Mouse (Mus musculus): Measurements from ENCODE around the gene Galnt11. TPM values are rescaled to one million over a fixed set of nuclear protein-coding genes. Genes with fewer than 3 reads are reported as not detected.
"Not testable (repeated sequence)": the region's sequence is repeated elsewhere in the genome, so short reads cannot be mapped to it uniquely, and the experiment has no call there.

Galnt11 gene
- polyA plus RNA-seq, 1 experiment, result 1.8 TPM

GRCm38 (mm10) chr5:25211872-25212271 lies 9.8 kb upstream of the Galnt11 start:
- Histone ChIP-seq H3K36me3 (replicated peaks; ENCODE audit: low read length) (no peaks in the 10 kb centered on the region), H3K9me3 (no peaks in the 10 kb centered on the region), H3K4me3 (replicated peaks) (no peak overlapping the region), H3K4me1 (no peaks in the 10 kb centered on the region), H3K27me3 (replicated peaks) (peaks cover 19% of the 10 kb centered on the region)
- TF ChIP-seq FLI1 (IDR thresholded peaks at IDR 0.05; ENCODE audit: low read length), result no peak
- TF ChIP-seq GATA1 (IDR thresholded peaks at IDR 0.05; ENCODE audit: borderline replicate concordance, low read length), result no peak

- peaks cover 23% of the 10 kb centered on the region for H3K27me3 ChIP-seq (replicated peaks)
- not testable (repeated sequence) for H3K36me3 ChIP-seq (replicated peaks; ENCODE audit: low read length); H3K9me3 ChIP-seq; H3K4me3 ChIP-seq (replicated peaks); H3K4me1 ChIP-seq
Measured at GRCm38 (mm10) chr5:25213216-25213615, 8.5 kb upstream of the Galnt11 start.

- no peak overlapping the region for H3K4me3 ChIP-seq (replicated peaks)
- H3K4me1 ChIP-seq, result no peaks in the 10 kb centered on the region
- peaks cover 21% of the 10 kb centered on the region for H3K27me3 ChIP-seq (replicated peaks)
- no peaks in the 10 kb centered on the region for H3K36me3 ChIP-seq (replicated peaks; ENCODE audit: low read length)
- TF ChIP-seq GATA1 (IDR thresholded peaks at IDR 0.05; ENCODE audit: borderline replicate concordance, low read length) (no peak), FLI1 (IDR thresholded peaks at IDR 0.05; ENCODE audit: low read length) (no peak)
- no peaks in the 10 kb centered on the region for H3K9me3 ChIP-seq
Measured at GRCm38 (mm10) chr5:25215006-25215405, 6.7 kb upstream of the Galnt11 start.

GRCm38 (mm10) chr5:25222752-25223702 lies 1.3 kb downstream of the Galnt11 start, which contains the start of gene E130116L18Rik:
Gene E130116L18Rik, minus strand, starts transcription at chr5:25223153.
- H3K4me1 ChIP-seq, result peaks cover 11% of the 10 kb centered on the region; the same call in 1 of the 2 replicates
- peaks cover 7% of the 10 kb centered on the region for H3K36me3 ChIP-seq (replicated peaks; ENCODE audit: low read length)
- no peak for TF ChIP-seq FLI1 (IDR thresholded peaks at IDR 0.05; ENCODE audit: low read length)
- TF ChIP-seq GATA1 (IDR thresholded peaks at IDR 0.05; ENCODE audit: borderline replicate concordance, low read length), result no peak
- H3K4me3 ChIP-seq (replicated peaks), result peak within 1 kb of the TSS; percentile 94
- H3K9me3 ChIP-seq, result no peaks in the 10 kb centered on the region
- H3K27me3 ChIP-seq (replicated peaks), result peaks cover 8% of the 10 kb centered on the region

GRCm38 (mm10) chr5:25224377-25224776 lies 2.7 kb downstream of the Galnt11 start:
- not testable (repeated sequence) for H3K27me3 ChIP-seq (replicated peaks); H3K4me3 ChIP-seq (replicated peaks)
- H3K4me1 ChIP-seq, result peaks cover 11% of the 10 kb centered on the region; the same call in 1 of the 2 replicates

GRCm38 (mm10) chr5:25243101-25243500 lies 21.4 kb downstream of the Galnt11 start:
- Histone ChIP-seq H3K27me3 (replicated peaks) (no peaks in the 10 kb centered on the region), H3K9me3 (no peaks in the 10 kb centered on the region), H3K4me1 (peaks cover 7% of the 10 kb centered on the region), H3K36me3 (replicated peaks; ENCODE audit: low read length) (no peaks in the 10 kb centered on the region), H3K4me3 (replicated peaks) (peak overlapping the region; percentile 64)
- no peak for TF ChIP-seq GATA1 (IDR thresholded peaks at IDR 0.05; ENCODE audit: borderline replicate concordance, low read length)
- TF ChIP-seq FLI1 (IDR thresholded peaks at IDR 0.05; ENCODE audit: low read length), result no peak

More at GRCm38 (mm10) chr5:25224377-25224776, 2.7 kb downstream of the Galnt11 start:
- H3K36me3 ChIP-seq (replicated peaks; ENCODE audit: low read length); H3K9me3 ChIP-seq: not testable (repeated sequence)

- TF ChIP-seq GATA1 (IDR thresholded peaks at IDR 0.05; ENCODE audit: borderline replicate concordance, low read length), result no peak
- no peak for TF ChIP-seq FLI1 (IDR thresholded peaks at IDR 0.05; ENCODE audit: low read length)
- Histone ChIP-seq H3K4me3 (replicated peaks) (no peak overlapping the region), H3K36me3 (replicated peaks; ENCODE audit: low read length) (peaks cover 11% of the 10 kb centered on the region), H3K27me3 (replicated peaks) (no peaks in the 10 kb centered on the region), H3K4me1 (peaks cover 7% of the 10 kb centered on the region), H3K9me3 (no peaks in the 10 kb centered on the region)
Measured at GRCm38 (mm10) chr5:25245806-25246472, 24.2 kb downstream of the Galnt11 start.

- TF ChIP-seq FLI1 (IDR thresholded peaks at IDR 0.05; ENCODE audit: low read length) (no peak), GATA1 (IDR thresholded peaks at IDR 0.05; ENCODE audit: borderline replicate concordance, low read length) (no peak)
- Histone ChIP-seq H3K9me3 (no peaks in the 10 kb centered on the region), H3K27me3 (replicated peaks) (no peaks in the 10 kb centered on the region), H3K4me3 (replicated peaks) (no peak overlapping the region), H3K36me3 (replicated peaks; ENCODE audit: low read length) (peaks cover 14% of the 10 kb centered on the region), H3K4me1 (peaks cover 7% of the 10 kb centered on the region)
Measured at GRCm38 (mm10) chr5:25246473-25246865, 24.8 kb downstream of the Galnt11 start.

GRCm38 (mm10) chr5:25247036-25247435 lies 25.3 kb downstream of the Galnt11 start:
- no peaks in the 10 kb centered on the region for H3K27me3 ChIP-seq (replicated peaks)
- no peak overlapping the region for H3K4me3 ChIP-seq (replicated peaks)
- TF ChIP-seq GATA1 (IDR thresholded peaks at IDR 0.05; ENCODE audit: borderline replicate concordance, low read length) (no peak), FLI1 (IDR thresholded peaks at IDR 0.05; ENCODE audit: low read length) (no peak)

GRCm38 (mm10) chr5:25252423-25252822 lies 30.7 kb downstream of the Galnt11 start:
- Histone ChIP-seq H3K9me3 (no peaks in the 10 kb centered on the region), H3K27me3 (replicated peaks) (no peaks in the 10 kb centered on the region), H3K4me3 (replicated peaks) (no peak overlapping the region), H3K36me3 (replicated peaks; ENCODE audit: low read length) (peaks cover 58% of the 10 kb centered on the region), H3K4me1 (0 out of 2 replicates have a peak, but pooled peaks cover 4% of the 10 kb centered on the region)
- TF ChIP-seq FLI1 (IDR thresholded peaks at IDR 0.05; ENCODE audit: low read length) (no peak), GATA1 (IDR thresholded peaks at IDR 0.05; ENCODE audit: borderline replicate concordance, low read length) (no peak)

More at GRCm38 (mm10) chr5:25247036-25247435, 25.3 kb downstream of the Galnt11 start:
- Histone ChIP-seq H3K4me1 (peaks cover 7% of the 10 kb centered on the region), H3K36me3 (replicated peaks; ENCODE audit: low read length) (peaks cover 20% of the 10 kb centered on the region), H3K9me3 (no peaks in the 10 kb centered on the region)

Measured in megakaryocyte, embryonic 14.5 days (primary cell).